Mouse (Mus musculus) MEL (cell line): ENCODE measurements around the gene Vmn2r11. TPM values are rescaled to one million over a fixed set of nuclear protein-coding genes. Genes with fewer than 3 reads are reported as not detected.
"Not testable (repeated sequence)": the region's sequence is repeated elsewhere in the genome, so short reads cannot be mapped to it uniquely, and the experiment has no call there.

ENCODE experiments used
- DNase-seq: peaks from one replicate; pipeline ENCODE4 v3.0.0; 2011; ENCODE audit warnings: low read depth, low spot score
- H3K27ac ChIP-seq: 2 replicates; pipeline ENCODE4 v1.5.1; 2012; ENCODE audit warnings: low read depth, mild to moderate bottlenecking, control low read depth, low read length, moderate library complexity; ENCODE audit not compliant: control insufficient read depth
- H3K27me3 ChIP-seq, 2 experiments: fragments of 150-350 bp in 1 of 2; sonication (generic) in 1 of 2; 2 replicates each; pipeline ENCODE4 v1.6.1; 2012; ENCODE audit warnings: low read length in 2 of 2, mild to moderate bottlenecking in 2 of 2, improper control_type of control experiment in 1 of 2, moderate library complexity in 1 of 2; ENCODE audit not compliant: insufficient read depth in 2 of 2, control insufficient read depth in 1 of 2
- H3K36me3 ChIP-seq, 2 experiments: 2 replicates each; pipeline ENCODE4 v1.6.1; 2012 to 2014; ENCODE audit warnings: low read length in 2 of 2, improper control_type of control experiment in 1 of 2, inconsistent platforms in 1 of 2, mild to moderate bottlenecking in 1 of 2; ENCODE audit not compliant: insufficient read depth in 2 of 2, control insufficient read depth in 1 of 2
- H3K4me1 ChIP-seq, 2 experiments: fragments of 150-350 bp in 1 of 2; sonication (generic) in 1 of 2; 2 replicates each; pipeline ENCODE4 v1.6.1; 2012; ENCODE audit warnings: low read length in 2 of 2, improper control_type of control experiment in 1 of 2, mild to moderate bottlenecking in 1 of 2; ENCODE audit not compliant: insufficient read depth in 2 of 2, control insufficient read depth in 1 of 2
- H3K4me3 ChIP-seq, 2 experiments: fragments of 150-350 bp in 1 of 2; sonication (generic) in 1 of 2; 2 replicates each; pipeline ENCODE4 v1.5.1; 2012; ENCODE audit warnings: low read depth in 2 of 2, low read length in 2 of 2, mild to moderate bottlenecking in 2 of 2, moderate library complexity in 2 of 2, control low read depth in 1 of 2, improper control_type of control experiment in 1 of 2; ENCODE audit not compliant: control insufficient read depth in 1 of 2, insufficient read depth in 1 of 2
- H3K79me2 ChIP-seq: 2 replicates; pipeline ENCODE4 v1.6.1; 2012; ENCODE audit warnings: mild to moderate bottlenecking, low read length, moderate library complexity; ENCODE audit not compliant: control insufficient read depth, poor library complexity, insufficient read depth
- H3K9ac ChIP-seq: 2 replicates; pipeline ENCODE4 v1.6.1; 2012; ENCODE audit warnings: low read depth, mild to moderate bottlenecking, control low read depth, low read length, moderate library complexity; ENCODE audit not compliant: control insufficient read depth, poor library complexity, severe bottlenecking
- H3K9me3 ChIP-seq: fragments of 150-350 bp; sonication (generic); replicated peaks from 2 replicates; pipeline ENCODE4 v1.6.1; 2012; ENCODE audit warnings: mild to moderate bottlenecking, low read length, improper control_type of control experiment, moderate library complexity; ENCODE audit not compliant: insufficient read depth
- CHD2 ChIP-seq: IDR thresholded peaks from 2 replicates; pipeline ENCODE4 v1.6.1; 2011; ENCODE audit warnings: low read length, improper control_type of control experiment
- CTCF ChIP-seq, 3 experiments: IDR thresholded peaks in 2 of 3; conservative IDR thresholded peaks in 1 of 3; 2 replicates each; pipeline ENCODE4 v1.5.1; 2011 to 2012; ENCODE audit warnings: low read length in 3 of 3, low read depth in 2 of 3, mild to moderate bottlenecking in 2 of 3, improper control_type of control experiment in 1 of 3, inconsistent platforms in 1 of 3, mixed read lengths in 1 of 3, moderate library complexity in 1 of 3; ENCODE audit not compliant: control insufficient read depth in 1 of 3, insufficient read depth in 1 of 3, poor library complexity in 1 of 3, severe bottlenecking in 1 of 3
- GABPA ChIP-seq: IDR thresholded peaks from 2 replicates; pipeline ENCODE4 v1.6.1; 2012; ENCODE audit warnings: low read depth, mild to moderate bottlenecking, inconsistent platforms, low read length, improper control_type of control experiment, moderate library complexity
- MEF2A ChIP-seq: IDR thresholded peaks from 2 replicates; pipeline ENCODE4 v1.6.1; 2014; ENCODE audit warnings: low read depth, mild to moderate bottlenecking, inconsistent platforms, low read length, improper control_type of control experiment; ENCODE audit not compliant: poor library complexity, insufficient replicate concordance, severe bottlenecking; ENCODE audit errors: extremely low read depth
- NRF1 ChIP-seq: IDR thresholded peaks from 2 replicates; pipeline ENCODE4 v1.6.1; 2014; ENCODE audit warnings: low read depth, mild to moderate bottlenecking, inconsistent platforms, low read length, improper control_type of control experiment, moderate library complexity; ENCODE audit not compliant: poor library complexity, insufficient read depth, severe bottlenecking
- POLR2A ChIP-seq, 2 experiments: IDR thresholded peaks; 2 replicates each; pipeline ENCODE4 v1.6.1; 2011 to 2012; ENCODE audit warnings: low read length in 2 of 2, mild to moderate bottlenecking in 2 of 2, control low read depth in 1 of 2, improper control_type of control experiment in 1 of 2, low read depth in 1 of 2, moderate library complexity in 1 of 2; ENCODE audit not compliant: control insufficient read depth in 1 of 2, insufficient read depth in 1 of 2, poor library complexity in 1 of 2
- SMC3 ChIP-seq: IDR thresholded peaks from 2 replicates; pipeline ENCODE4 v1.6.1; 2011; ENCODE audit warnings: low read depth, low read length, improper control_type of control experiment
- ZC3H11A ChIP-seq: IDR thresholded peaks from 2 replicates; pipeline ENCODE4 v1.6.1; 2012; ENCODE audit warnings: low read depth, mild to moderate bottlenecking, inconsistent platforms, low read length, improper control_type of control experiment
- polyA plus RNA-seq, 2 experiments: library from polyadenylated mRNA; stranded (reverse) in 1 of 2; unstranded in 1 of 2; fragments of >175 nt in 1 of 2; fragments of >200 nt in 1 of 2; gene quantifications; 2 replicates each; pipeline versions ENCODE4 v1.2.1 to v1.2.4; 2012; ENCODE audit warnings: low replicate concordance in 2 of 2, low read depth in 1 of 2; ENCODE audit not compliant: insufficient read length in 2 of 2, insufficient read depth in 1 of 2, missing spikeins in 1 of 2
- total RNA-seq: library from RNA; depleted of rRNA; stranded (reverse); fragments of 300-350 nt; gene quantifications from 2 replicates; pipeline ENCODE4 v1.2.3, GENCODE M21; 2012; rRNA removed

The Vmn2r11 gene
- total and polyA plus RNA-seq, 3 experiments, result not detected

- no peak for TF ChIP-seq MEF2A
- TF ChIP-seq ZC3H11A, result no peak
- TF ChIP-seq POLR2A (IDR thresholded peaks at IDR 0.05; ENCODE audit: control insufficient read depth in 1 of 2, insufficient read depth in 1 of 2, low read depth in 1 of 2, low read length in 2 of 2, poor library complexity in 1 of 2), result no peak
- TF ChIP-seq CHD2, result no peak
- no peak for TF ChIP-seq GABPA
Observed at GRCm38 (mm10) chr5:109055286-109055685, 4.1 kb downstream of the Vmn2r11 start (continued).

- no peaks in the 10 kb centered on the region for H3K79me2 ChIP-seq
- no peaks in the 10 kb centered on the region for H3K27me3 ChIP-seq
- DNase-seq, result peak; percentile 2
- H3K4me3 ChIP-seq, result no peak overlapping the region
- no peaks in the 10 kb centered on the region for H3K9me3 ChIP-seq
- no peaks in the 10 kb centered on the region for H3K36me3 ChIP-seq
- no peaks in the 10 kb centered on the region for H3K4me1 ChIP-seq
- H3K27ac ChIP-seq, result no peak overlapping the region
- H3K9ac ChIP-seq, result no peak overlapping the region
- TF ChIP-seq NRF1, result no peak
- TF ChIP-seq SMC3, result peak; percentile 14; the same call in 1 of the 2 replicates
- TF ChIP-seq CTCF (IDR thresholded peaks at IDR 0.05 in 2 of 3, conservative IDR thresholded peaks at IDR 0.05 in 1 of 3; ENCODE audit: control insufficient read depth in 1 of 3, insufficient read depth in 1 of 3, low read depth in 2 of 3, low read length in 3 of 3, poor library complexity in 1 of 3, severe bottlenecking in 1 of 3), result peak in 1 of 3 experiments; percentile 26; a peak in 2 of 6 replicates
Observed at GRCm38 (mm10) chr5:109032591-109032990, 26.8 kb downstream of the Vmn2r11 start.

- not testable (repeated sequence) for H3K79me2 ChIP-seq, DNase-seq, H3K27ac ChIP-seq, H3K27me3 ChIP-seq, H3K4me3 ChIP-seq, H3K4me1 ChIP-seq, H3K9me3 ChIP-seq, H3K36me3 ChIP-seq, H3K9ac ChIP-seq
Observed at GRCm38 (mm10) chr5:109006427-109006826, 52.9 kb downstream of the Vmn2r11 start, which contains the start of gene Vmn2r10. Vmn2r10 (minus strand) TSS chr5:109006527.

Other genes starting within 250 kb of the Vmn2r11 start
- gene Vmn2r9, start 207.0 kb downstream of the Vmn2r11 start, total RNA-seq, result not detected in 2 replicates
- not detected for gene Vmn2r9, start 207.0 kb downstream of the Vmn2r11 start, polyA plus RNA-seq
- gene Vmn2r10, start 53.0 kb downstream of the Vmn2r11 start, total RNA-seq, result not detected in 2 replicates
- gene Vmn2r10, start 53.0 kb downstream of the Vmn2r11 start, polyA plus RNA-seq, result under 1 TPM in 1 of 2 experiments, not detected in 1; 0.07 TPM
- not detected in 2 replicates for gene Vmn2r12, start 38.4 kb upstream of the Vmn2r11 start, total RNA-seq
- gene Vmn2r12, start 38.4 kb upstream of the Vmn2r11 start, polyA plus RNA-seq, result not detected
- not detected in 2 replicates for gene Vmn2r13, start 132.6 kb upstream of the Vmn2r11 start, total RNA-seq
- gene Vmn2r13, start 132.6 kb upstream of the Vmn2r11 start, polyA plus RNA-seq, result not detected
- gene Vmn2r14, start 165.1 kb upstream of the Vmn2r11 start, total RNA-seq, result not detected in 2 replicates
- not detected for gene Vmn2r14, start 165.1 kb upstream of the Vmn2r11 start, polyA plus RNA-seq
- gene Vmn2r15, start 238.1 kb upstream of the Vmn2r11 start, total RNA-seq, result not detected in 2 replicates
- not detected for gene Vmn2r15, start 238.1 kb upstream of the Vmn2r11 start, polyA plus RNA-seq